Mouse (Mus musculus): ENCODE measurements around the gene Cmtm6. TPM values are rescaled to one million over a fixed set of nuclear protein-coding genes. Genes with fewer than 3 reads are reported as not detected.
"Not testable (repeated sequence)": the region's sequence is repeated elsewhere in the genome, so short reads cannot be mapped to it uniquely, and the experiment has no call there.

Cmtm6 gene
- polyA plus RNA-seq, 1 experiment from 2014 or later: 21.9 TPM

- peaks cover 24% of the 10 kb centered on the region for H3K4me1 ChIP-seq (replicated peaks)
- H3K9ac ChIP-seq: no peak overlapping the region
- no peak overlapping the region for H3K4me3 ChIP-seq (replicated peaks)
- no peaks in the 10 kb centered on the region for H3K27me3 ChIP-seq
- no peaks in the 10 kb centered on the region for H3K9me3 ChIP-seq (replicated peaks)
- peaks cover 26% of the 10 kb centered on the region for H3K36me3 ChIP-seq
- H3K4me2 ChIP-seq: no peak overlapping the region
- no peak for DNase-seq
- 70% methylated on average over 6 of the region's 6 CpGs for WGBS (ENCODE audit: insufficient replicate concordance)
- no peak for ATAC-seq (ENCODE audit: low read depth)
- no peak overlapping the region for H3K27ac ChIP-seq
Measured at GRCm38 (mm10) chr9:114699262-114699661, 31.7 kb upstream of the Cmtm6 start.

- H3K9ac ChIP-seq: no peak overlapping the region
- WGBS (ENCODE audit: insufficient replicate concordance): 74% methylated on average over 15 of the region's 16 CpGs
- DNase-seq (no peak), ATAC-seq (ENCODE audit: low read depth) (peak; percentile 75)
- H3K4me1 ChIP-seq (replicated peaks): peaks cover 24% of the 10 kb centered on the region
- H3K27me3 ChIP-seq: no peaks in the 10 kb centered on the region
- no peak overlapping the region for H3K4me3 ChIP-seq (replicated peaks)
- H3K4me2 ChIP-seq: no peak overlapping the region
- H3K9me3 ChIP-seq (replicated peaks): no peaks in the 10 kb centered on the region
- H3K27ac ChIP-seq: no peak overlapping the region
- peaks cover 22% of the 10 kb centered on the region for H3K36me3 ChIP-seq
Measured at GRCm38 (mm10) chr9:114699882-114700665, 30.8 kb upstream of the Cmtm6 start.

- Histone ChIP-seq H3K9me3 (replicated peaks) (no peaks in the 10 kb centered on the region), H3K27ac (no peak overlapping the region), H3K4me1 (replicated peaks) (peaks cover 24% of the 10 kb centered on the region), H3K4me2 (no peak overlapping the region), H3K27me3 (no peaks in the 10 kb centered on the region), H3K9ac (no peak overlapping the region), H3K4me3 (replicated peaks) (no peak overlapping the region), H3K36me3 (peaks cover 31% of the 10 kb centered on the region)
- WGBS (ENCODE audit: insufficient replicate concordance): 71% methylated on average over 2 of the region's 2 CpGs
- DNase-seq (no peak), ATAC-seq (ENCODE audit: low read depth) (no peak)
Measured at GRCm38 (mm10) chr9:114701031-114701430, 29.9 kb upstream of the Cmtm6 start.

GRCm38 (mm10) chr9:114701921-114702320 is 29.0 kb upstream of the Cmtm6 start:
- H3K36me3 ChIP-seq: peaks cover 37% of the 10 kb centered on the region
- WGBS (ENCODE audit: insufficient replicate concordance): 76% methylated on average over 4 of the region's 4 CpGs
- DNase-seq: no peak

GRCm38 (mm10) chr9:114707805-114708204 is 23.1 kb upstream of the Cmtm6 start:
- Histone ChIP-seq H3K4me3 (replicated peaks) (no peak overlapping the region), H3K9ac (no peak overlapping the region), H3K4me2 (no peak overlapping the region), H3K27ac (no peak overlapping the region), H3K27me3 (no peaks in the 10 kb centered on the region), H3K4me1 (replicated peaks) (no peaks in the 10 kb centered on the region), H3K9me3 (replicated peaks) (no peaks in the 10 kb centered on the region), H3K36me3 (peaks cover 61% of the 10 kb centered on the region)
- DNase-seq: no peak
- no peak for ATAC-seq (ENCODE audit: low read depth)
- 89% methylated on average over 4 of the region's 4 CpGs for WGBS (ENCODE audit: insufficient replicate concordance)

More at GRCm38 (mm10) chr9:114701921-114702320, 29.0 kb upstream of the Cmtm6 start:
- H3K4me1 ChIP-seq (replicated peaks): peaks cover 24% of the 10 kb centered on the region
- no peak overlapping the region for H3K9ac ChIP-seq
- H3K27me3 ChIP-seq: no peaks in the 10 kb centered on the region
- ATAC-seq (ENCODE audit: low read depth): no peak
- H3K4me3 ChIP-seq (replicated peaks): no peak overlapping the region
- H3K27ac ChIP-seq: no peak overlapping the region
- H3K9me3 ChIP-seq (replicated peaks): no peaks in the 10 kb centered on the region
- H3K4me2 ChIP-seq: no peak overlapping the region

- Histone ChIP-seq H3K4me1 (replicated peaks) (no peaks in the 10 kb centered on the region), H3K9me3 (replicated peaks) (no peaks in the 10 kb centered on the region), H3K27ac (no peak overlapping the region), H3K27me3 (no peaks in the 10 kb centered on the region), H3K9ac (no peak overlapping the region), H3K4me2 (no peak overlapping the region), H3K4me3 (replicated peaks) (no peak overlapping the region), H3K36me3 (peaks cover 79% of the 10 kb centered on the region)
- DNase-seq (no peak), ATAC-seq (ENCODE audit: low read depth) (no peak)
- WGBS (ENCODE audit: insufficient replicate concordance): 62% methylated on average over 7 of the region's 7 CpGs
Measured at GRCm38 (mm10) chr9:114710345-114710744, 20.6 kb upstream of the Cmtm6 start.

- no peak overlapping the region for H3K4me2 ChIP-seq
- no peaks in the 10 kb centered on the region for H3K4me1 ChIP-seq (replicated peaks)
- H3K27ac ChIP-seq: no peak overlapping the region
- H3K36me3 ChIP-seq: peaks cover 79% of the 10 kb centered on the region
- no peaks in the 10 kb centered on the region for H3K27me3 ChIP-seq
- H3K9me3 ChIP-seq (replicated peaks): no peaks in the 10 kb centered on the region
- 89% methylated on average over 7 of the region's 7 CpGs for WGBS (ENCODE audit: insufficient replicate concordance)
- DNase-seq (no peak), ATAC-seq (ENCODE audit: low read depth) (no peak)
- H3K9ac ChIP-seq: no peak overlapping the region
- no peak overlapping the region for H3K4me3 ChIP-seq (replicated peaks)
Measured at GRCm38 (mm10) chr9:114713481-114713880, 17.4 kb upstream of the Cmtm6 start.

- Histone ChIP-seq H3K4me3 (replicated peaks) (no peak overlapping the region), H3K4me1 (replicated peaks) (no peaks in the 10 kb centered on the region), H3K9me3 (replicated peaks) (no peaks in the 10 kb centered on the region), H3K9ac (no peak overlapping the region), H3K27me3 (no peaks in the 10 kb centered on the region), H3K4me2 (no peak overlapping the region), H3K27ac (no peak overlapping the region), H3K36me3 (peaks cover 87% of the 10 kb centered on the region)
- DNase-seq (no peak), ATAC-seq (ENCODE audit: low read depth) (peak; percentile 41; the same call in 1 of the 2 replicates)
- 85% methylated on average over 18 of the region's 18 CpGs for WGBS (ENCODE audit: insufficient replicate concordance)
Measured at GRCm38 (mm10) chr9:114716677-114717331, 14.1 kb upstream of the Cmtm6 start.

- no peak overlapping the region for H3K27ac ChIP-seq
- DNase-seq: peak; percentile 26
- no peak overlapping the region for H3K4me2 ChIP-seq
- H3K9me3 ChIP-seq (replicated peaks): no peaks in the 10 kb centered on the region
- no peaks in the 10 kb centered on the region for H3K27me3 ChIP-seq
- ATAC-seq (ENCODE audit: low read depth): no peak
- peaks cover 27% of the 10 kb centered on the region for H3K36me3 ChIP-seq
- WGBS (ENCODE audit: insufficient replicate concordance): 2% methylated on average over 3 of the region's 3 CpGs
- H3K9ac ChIP-seq: no peak overlapping the region
- H3K4me1 ChIP-seq (replicated peaks): peaks cover 39% of the 10 kb centered on the region
- H3K4me3 ChIP-seq (replicated peaks): no peak overlapping the region
Measured at GRCm38 (mm10) chr9:114727315-114727714, 3.6 kb upstream of the Cmtm6 start.

- not testable (repeated sequence) for H3K4me2 ChIP-seq
Measured at GRCm38 (mm10) chr9:114728432-114728831, 2.5 kb upstream of the Cmtm6 start.

GRCm38 (mm10) chr9:114729911-114730805 is 758 bp upstream of the Cmtm6 start:
- Histone ChIP-seq H3K27me3 (no peaks in the 10 kb centered on the region), H3K9me3 (replicated peaks) (no peaks in the 10 kb centered on the region), H3K4me3 (replicated peaks) (peak overlapping the region; percentile 90), H3K27ac (peak overlapping the region; percentile 36; the same call in 1 of the 2 replicates), H3K9ac (peak overlapping the region; percentile 57), H3K4me1 (replicated peaks) (peaks cover 65% of the 10 kb centered on the region), H3K36me3 (no peaks in the 10 kb centered on the region), H3K4me2 (peak overlapping the region; percentile 89)
- DNase-seq (no peak), ATAC-seq (ENCODE audit: low read depth) (no peak)
- WGBS (ENCODE audit: insufficient replicate concordance): 17% methylated on average over 24 of the region's 30 CpGs

More at GRCm38 (mm10) chr9:114728432-114728831, 2.5 kb upstream of the Cmtm6 start:
- 15% methylated on average over 2 of the region's 2 CpGs for WGBS (ENCODE audit: insufficient replicate concordance)
- peaks cover 15% of the 10 kb centered on the region for H3K36me3 ChIP-seq
- H3K4me1 ChIP-seq (replicated peaks): peaks cover 50% of the 10 kb centered on the region
- H3K27ac ChIP-seq: peak overlapping the region; percentile 25; the same call in 1 of the 2 replicates
- DNase-seq; H3K4me3 ChIP-seq (replicated peaks); H3K9me3 ChIP-seq (replicated peaks); ATAC-seq (ENCODE audit: low read depth); H3K27me3 ChIP-seq: not testable (repeated sequence)
- peak overlapping the region; percentile 2; the same call in 1 of the 2 replicates for H3K9ac ChIP-seq
